Mouse (Mus musculus) MEL (cell line): Measurements from ENCODE around the gene Ptgr2. TPM values are rescaled to one million over a fixed set of nuclear protein-coding genes. Genes with fewer than 3 reads are reported as not detected.
A peak's percentile ranks its signal among the peaks of the same experiment; 100 is the strongest.

ENCODE experiments used
- DNase-seq: peaks from one replicate; pipeline ENCODE4 v3.0.0; 2011; ENCODE audit warnings: low read depth, low spot score
- H3K27ac ChIP-seq: 2 replicates; pipeline ENCODE4 v1.5.1; 2012; ENCODE audit warnings: low read depth, mild to moderate bottlenecking, control low read depth, low read length, moderate library complexity; ENCODE audit not compliant: control insufficient read depth
- H3K27me3 ChIP-seq, 2 experiments: fragments of 150-350 bp in 1 of 2; sonication (generic) in 1 of 2; 2 replicates each; pipeline ENCODE4 v1.6.1; 2012; ENCODE audit warnings: low read length in 2 of 2, mild to moderate bottlenecking in 2 of 2, improper control_type of control experiment in 1 of 2, moderate library complexity in 1 of 2; ENCODE audit not compliant: insufficient read depth in 2 of 2, control insufficient read depth in 1 of 2
- H3K36me3 ChIP-seq, 2 experiments: 2 replicates each; pipeline ENCODE4 v1.6.1; 2012 to 2014; ENCODE audit warnings: low read length in 2 of 2, improper control_type of control experiment in 1 of 2, inconsistent platforms in 1 of 2, mild to moderate bottlenecking in 1 of 2; ENCODE audit not compliant: insufficient read depth in 2 of 2, control insufficient read depth in 1 of 2
- H3K4me1 ChIP-seq, 2 experiments: fragments of 150-350 bp in 1 of 2; sonication (generic) in 1 of 2; 2 replicates each; pipeline ENCODE4 v1.6.1; 2012; ENCODE audit warnings: low read length in 2 of 2, improper control_type of control experiment in 1 of 2, mild to moderate bottlenecking in 1 of 2; ENCODE audit not compliant: insufficient read depth in 2 of 2, control insufficient read depth in 1 of 2
- H3K4me3 ChIP-seq, 2 experiments: fragments of 150-350 bp in 1 of 2; sonication (generic) in 1 of 2; 2 replicates each; pipeline ENCODE4 v1.5.1; 2012; ENCODE audit warnings: low read depth in 2 of 2, low read length in 2 of 2, mild to moderate bottlenecking in 2 of 2, moderate library complexity in 2 of 2, control low read depth in 1 of 2, improper control_type of control experiment in 1 of 2; ENCODE audit not compliant: control insufficient read depth in 1 of 2, insufficient read depth in 1 of 2
- H3K79me2 ChIP-seq: 2 replicates; pipeline ENCODE4 v1.6.1; 2012; ENCODE audit warnings: mild to moderate bottlenecking, low read length, moderate library complexity; ENCODE audit not compliant: control insufficient read depth, poor library complexity, insufficient read depth
- H3K9ac ChIP-seq: 2 replicates; pipeline ENCODE4 v1.6.1; 2012; ENCODE audit warnings: low read depth, mild to moderate bottlenecking, control low read depth, low read length, moderate library complexity; ENCODE audit not compliant: control insufficient read depth, poor library complexity, severe bottlenecking
- H3K9me3 ChIP-seq: fragments of 150-350 bp; sonication (generic); replicated peaks from 2 replicates; pipeline ENCODE4 v1.6.1; 2012; ENCODE audit warnings: mild to moderate bottlenecking, low read length, improper control_type of control experiment, moderate library complexity; ENCODE audit not compliant: insufficient read depth
- BHLHE40 ChIP-seq: IDR thresholded peaks from 2 replicates; pipeline ENCODE4 v1.6.1; 2012; ENCODE audit warnings: low read depth, mild to moderate bottlenecking, inconsistent platforms, low read length, improper control_type of control experiment, borderline replicate concordance
- CHD1 ChIP-seq: IDR thresholded peaks from 2 replicates; pipeline ENCODE4 v1.6.1; 2012; ENCODE audit warnings: low read depth, mild to moderate bottlenecking, inconsistent platforms, low read length, improper control_type of control experiment
- CTCF ChIP-seq, 3 experiments: IDR thresholded peaks in 2 of 3; conservative IDR thresholded peaks in 1 of 3; 2 replicates each; pipeline ENCODE4 v1.5.1; 2011 to 2012; ENCODE audit warnings: low read length in 3 of 3, low read depth in 2 of 3, mild to moderate bottlenecking in 2 of 3, improper control_type of control experiment in 1 of 3, inconsistent platforms in 1 of 3, mixed read lengths in 1 of 3, moderate library complexity in 1 of 3; ENCODE audit not compliant: control insufficient read depth in 1 of 3, insufficient read depth in 1 of 3, poor library complexity in 1 of 3, severe bottlenecking in 1 of 3
- E2F4 ChIP-seq: IDR thresholded peaks from 2 replicates; pipeline ENCODE4 v1.6.1; 2011; ENCODE audit warnings: low read depth, low read length, improper control_type of control experiment, borderline replicate concordance
- ELF1 ChIP-seq: IDR thresholded peaks from 2 replicates; pipeline ENCODE4 v1.6.1; 2014; ENCODE audit warnings: low read depth, mild to moderate bottlenecking, inconsistent platforms, low read length, improper control_type of control experiment, moderate library complexity
- EP300 ChIP-seq, 2 experiments: IDR thresholded peaks; 2 replicates each; pipeline ENCODE4 v1.6.1; 2011; ENCODE audit warnings: improper control_type of control experiment in 2 of 2, low read length in 2 of 2, low read depth in 1 of 2, mild to moderate bottlenecking in 1 of 2
- GABPA ChIP-seq: IDR thresholded peaks from 2 replicates; pipeline ENCODE4 v1.6.1; 2012; ENCODE audit warnings: low read depth, mild to moderate bottlenecking, inconsistent platforms, low read length, improper control_type of control experiment, moderate library complexity
- GATA1 ChIP-seq: IDR thresholded peaks from 2 replicates; pipeline ENCODE4 v1.6.1; 2011; ENCODE audit warnings: low read depth, low read length, improper control_type of control experiment
- HCFC1 ChIP-seq: IDR thresholded peaks from 2 replicates; pipeline ENCODE4 v1.6.1; 2012; ENCODE audit warnings: low read depth, mild to moderate bottlenecking, inconsistent platforms, low read length, improper control_type of control experiment, moderate library complexity
- JUND ChIP-seq: IDR thresholded peaks from 2 replicates; pipeline ENCODE4 v1.6.1; 2011; ENCODE audit warnings: low read depth, mild to moderate bottlenecking, improper control_type of control experiment, low read length
- KAT2A ChIP-seq: conservative IDR thresholded peaks from 2 replicates; pipeline ENCODE4 v1.6.1; 2012; ENCODE audit warnings: low read depth, low read length, improper control_type of control experiment, inconsistent platforms
- MAX ChIP-seq: IDR thresholded peaks from 2 replicates; pipeline ENCODE4 v1.6.1; 2011; ENCODE audit warnings: low read length, improper control_type of control experiment
- MEF2A ChIP-seq: IDR thresholded peaks from 2 replicates; pipeline ENCODE4 v1.6.1; 2014; ENCODE audit warnings: low read depth, mild to moderate bottlenecking, inconsistent platforms, low read length, improper control_type of control experiment; ENCODE audit not compliant: poor library complexity, insufficient replicate concordance, severe bottlenecking; ENCODE audit errors: extremely low read depth
- MYC ChIP-seq: IDR thresholded peaks from 2 replicates; pipeline ENCODE4 v1.6.1; 2011; ENCODE audit warnings: low read depth, mild to moderate bottlenecking, low read length, improper control_type of control experiment, moderate library complexity
- NELFE ChIP-seq: IDR thresholded peaks from 2 replicates; pipeline ENCODE4 v1.6.1; 2011; ENCODE audit warnings: low read depth, low read length, improper control_type of control experiment
- NRF1 ChIP-seq: IDR thresholded peaks from 2 replicates; pipeline ENCODE4 v1.6.1; 2014; ENCODE audit warnings: low read depth, mild to moderate bottlenecking, inconsistent platforms, low read length, improper control_type of control experiment, moderate library complexity; ENCODE audit not compliant: poor library complexity, insufficient read depth, severe bottlenecking
- POLR2A ChIP-seq, 2 experiments: IDR thresholded peaks; 2 replicates each; pipeline ENCODE4 v1.6.1; 2011 to 2012; ENCODE audit warnings: low read length in 2 of 2, mild to moderate bottlenecking in 2 of 2, control low read depth in 1 of 2, improper control_type of control experiment in 1 of 2, low read depth in 1 of 2, moderate library complexity in 1 of 2; ENCODE audit not compliant: control insufficient read depth in 1 of 2, insufficient read depth in 1 of 2, poor library complexity in 1 of 2
- POLR2AphosphoS2 ChIP-seq: IDR thresholded peaks from 2 replicates; pipeline ENCODE4 v1.6.1; 2011; ENCODE audit warnings: low read length, improper control_type of control experiment
- RAD21 ChIP-seq: IDR thresholded peaks from 2 replicates; pipeline ENCODE4 v1.6.1; 2011; ENCODE audit warnings: mild to moderate bottlenecking, low read depth, low read length, improper control_type of control experiment
- RCOR1 ChIP-seq: IDR thresholded peaks from 2 replicates; pipeline ENCODE4 v1.6.1; 2012; ENCODE audit warnings: low read depth, mild to moderate bottlenecking, inconsistent platforms, low read length, improper control_type of control experiment
- TCF12 ChIP-seq: IDR thresholded peaks from 2 replicates; pipeline ENCODE4 v1.6.1; 2014; ENCODE audit warnings: low read depth, mild to moderate bottlenecking, inconsistent platforms, low read length, improper control_type of control experiment, moderate library complexity
- UBTF ChIP-seq: IDR thresholded peaks from 2 replicates; pipeline ENCODE4 v1.6.1; 2012; ENCODE audit warnings: low read depth, mild to moderate bottlenecking, inconsistent platforms, low read length, improper control_type of control experiment, moderate library complexity, borderline replicate concordance; ENCODE audit not compliant: insufficient read depth
- USF1 ChIP-seq: IDR thresholded peaks from 2 replicates; pipeline ENCODE4 v1.6.1; 2014; ENCODE audit warnings: low read depth, mild to moderate bottlenecking, inconsistent platforms, low read length, improper control_type of control experiment, moderate library complexity
- USF2 ChIP-seq, 2 experiments: IDR thresholded peaks; 2 replicates each; pipeline ENCODE4 v1.6.1; 2011 to 2012; ENCODE audit warnings: improper control_type of control experiment in 2 of 2, low read length in 2 of 2, borderline replicate concordance in 1 of 2, inconsistent platforms in 1 of 2, low read depth in 1 of 2, mild to moderate bottlenecking in 1 of 2; ENCODE audit not compliant: insufficient read depth in 1 of 2
- ZC3H11A ChIP-seq: IDR thresholded peaks from 2 replicates; pipeline ENCODE4 v1.6.1; 2012; ENCODE audit warnings: low read depth, mild to moderate bottlenecking, inconsistent platforms, low read length, improper control_type of control experiment
- ZNF384 ChIP-seq: IDR thresholded peaks from 2 replicates; pipeline ENCODE4 v1.6.1; 2012; ENCODE audit warnings: low read depth, mild to moderate bottlenecking, inconsistent platforms, low read length, improper control_type of control experiment
- polyA plus RNA-seq, 2 experiments: library from polyadenylated mRNA; stranded (reverse) in 1 of 2; unstranded in 1 of 2; fragments of >175 nt in 1 of 2; fragments of >200 nt in 1 of 2; gene quantifications; 2 replicates each; pipeline versions ENCODE4 v1.2.1 to v1.2.4; 2012; ENCODE audit warnings: low replicate concordance in 2 of 2, low read depth in 1 of 2; ENCODE audit not compliant: insufficient read length in 2 of 2, insufficient read depth in 1 of 2, missing spikeins in 1 of 2
- total RNA-seq: library from RNA; depleted of rRNA; stranded (reverse); fragments of 300-350 nt; gene quantifications from 2 replicates; pipeline ENCODE4 v1.2.3, GENCODE M21; 2012

Gene Ptgr2
- total and polyA plus RNA-seq, 3 experiments: 33.0 to 35.9 TPM; not detected in 1

DNA sequence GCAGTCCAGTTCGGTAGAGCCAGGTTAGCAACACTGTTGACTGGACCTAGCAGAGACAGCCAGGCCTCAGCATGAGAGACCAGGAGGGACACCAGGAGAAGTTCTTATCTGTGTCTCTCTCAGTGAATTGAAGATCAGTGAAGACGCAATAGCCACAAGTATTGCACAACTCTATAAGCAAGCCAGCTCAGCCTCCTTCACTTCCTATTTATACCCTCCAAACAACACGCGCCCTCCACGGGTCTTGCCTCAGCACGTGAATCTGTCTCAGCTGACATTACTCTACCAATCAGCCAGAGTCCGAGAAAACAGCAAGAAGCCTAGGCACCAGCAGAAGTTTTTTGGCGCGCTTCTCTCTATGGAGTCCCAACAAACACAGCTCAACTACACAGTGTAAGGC is 9.7 kb upstream of the Ptgr2 start:
- DNase-seq: peak; percentile 34
- no peak for TF ChIP-seq GABPA
- TF ChIP-seq UBTF: no peak
- no peak for TF ChIP-seq CHD1
- no peak for TF ChIP-seq BHLHE40
- TF ChIP-seq POLR2A (IDR thresholded peaks at IDR 0.05; ENCODE audit: control insufficient read depth in 1 of 2, insufficient read depth in 1 of 2, low read depth in 1 of 2, low read length in 2 of 2, poor library complexity in 1 of 2): no peak
- no peak for TF ChIP-seq NELFE
- no peak for TF ChIP-seq CTCF (IDR thresholded peaks at IDR 0.05 in 2 of 3, conservative IDR thresholded peaks at IDR 0.05 in 1 of 3; ENCODE audit: control insufficient read depth in 1 of 3, insufficient read depth in 1 of 3, low read depth in 2 of 3, low read length in 3 of 3, poor library complexity in 1 of 3, severe bottlenecking in 1 of 3)
- TF ChIP-seq USF1: no peak
- Histone ChIP-seq H3K4me1 (no peaks in the 10 kb centered on the region), H3K27ac (no peak overlapping the region), H3K9ac (no peak overlapping the region), H3K9me3 (no peaks in the 10 kb centered on the region), H3K79me2 (no peaks in the 10 kb centered on the region), H3K36me3 (no peaks in the 10 kb centered on the region), H3K4me3 (no peak overlapping the region), H3K27me3 (no peaks in the 10 kb centered on the region)

- no peaks in the 10 kb centered on the region for H3K79me2 ChIP-seq
- no peak overlapping the region for H3K9ac ChIP-seq
- no peaks in the 10 kb centered on the region for H3K36me3 ChIP-seq
- no peaks in the 10 kb centered on the region for H3K4me1 ChIP-seq
- H3K9me3 ChIP-seq: no peaks in the 10 kb centered on the region
- no peak overlapping the region for H3K27ac ChIP-seq
- H3K4me3 ChIP-seq: no peak overlapping the region
- peak; percentile 24 for DNase-seq
- H3K27me3 ChIP-seq: no peaks in the 10 kb centered on the region
- TF ChIP-seq EP300 (IDR thresholded peaks at IDR 0.05; ENCODE audit: low read depth in 1 of 2, low read length in 2 of 2) (no peak), JUND (no peak), MAX (no peak), HCFC1 (no peak), POLR2AphosphoS2 (no peak), MEF2A (no peak), GABPA (no peak)
These were observed 8.7 kb upstream of the Ptgr2 start for GRCm38 (mm10) chr12:84276288-84276687.

DNA sequence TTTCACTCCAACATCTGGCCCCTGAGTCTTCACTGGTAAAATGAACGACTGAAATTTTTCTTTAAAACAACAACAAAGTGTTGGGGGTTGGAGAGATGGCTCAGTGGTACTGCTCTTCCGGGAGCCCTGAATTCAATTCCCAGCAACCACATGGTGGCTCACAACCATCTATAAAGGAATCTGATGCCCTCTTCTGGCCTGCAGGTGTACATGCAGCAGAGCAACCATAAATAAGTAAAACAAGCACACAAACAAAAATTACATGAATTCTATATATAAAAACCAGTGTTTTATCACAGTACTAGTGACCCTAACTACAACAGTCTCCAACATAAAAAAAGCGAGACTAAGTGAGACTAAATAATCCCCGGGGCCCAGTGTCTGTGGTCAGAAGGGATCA is 8.2 kb upstream of the Ptgr2 start:
- no peaks in the 10 kb centered on the region for H3K4me1 ChIP-seq
- no peaks in the 10 kb centered on the region for H3K27me3 ChIP-seq
- H3K9me3 ChIP-seq: no peaks in the 10 kb centered on the region
- no peaks in the 10 kb centered on the region for H3K36me3 ChIP-seq
- no peak for DNase-seq
- no peak overlapping the region for H3K4me3 ChIP-seq
- H3K9ac ChIP-seq: no peak overlapping the region
- H3K27ac ChIP-seq: no peak overlapping the region
- H3K79me2 ChIP-seq: no peaks in the 10 kb centered on the region
- no peak for TF ChIP-seq ZNF384
- TF ChIP-seq E2F4: no peak
- TF ChIP-seq EP300 (IDR thresholded peaks at IDR 0.05; ENCODE audit: low read depth in 1 of 2, low read length in 2 of 2): no peak
- TF ChIP-seq UBTF: no peak
- no peak for TF ChIP-seq USF2 (IDR thresholded peaks at IDR 0.05; ENCODE audit: borderline replicate concordance in 1 of 2, insufficient read depth in 1 of 2, low read depth in 1 of 2, low read length in 2 of 2)
- no peak for TF ChIP-seq ZC3H11A
- peak; percentile 39 for TF ChIP-seq RAD21
- TF ChIP-seq HCFC1: no peak
- no peak for TF ChIP-seq GATA1
- no peak for TF ChIP-seq RCOR1
- TF ChIP-seq NRF1: no peak
- TF ChIP-seq MYC: peak; percentile 41; the same call in 1 of the 2 replicates
- no peak for TF ChIP-seq NELFE
- no peak for TF ChIP-seq TCF12
- no peak for TF ChIP-seq ELF1
- no peak for TF ChIP-seq KAT2A
- no peak for TF ChIP-seq BHLHE40
